Mouse (Mus musculus) cerebellum, adult 11 months (tissue): ENCODE measurements at regions not wholly inside any gene's neighbourhood (a gene's known extent, or its start where the extent isn't known, plus 50 kb on each side); places are given as distances from the start of the nearest gene placed in this dataset.

Experiments
- DNase-seq: peaks from one replicate; pipeline ENCODE4 v3.0.0; 2022

DNA sequence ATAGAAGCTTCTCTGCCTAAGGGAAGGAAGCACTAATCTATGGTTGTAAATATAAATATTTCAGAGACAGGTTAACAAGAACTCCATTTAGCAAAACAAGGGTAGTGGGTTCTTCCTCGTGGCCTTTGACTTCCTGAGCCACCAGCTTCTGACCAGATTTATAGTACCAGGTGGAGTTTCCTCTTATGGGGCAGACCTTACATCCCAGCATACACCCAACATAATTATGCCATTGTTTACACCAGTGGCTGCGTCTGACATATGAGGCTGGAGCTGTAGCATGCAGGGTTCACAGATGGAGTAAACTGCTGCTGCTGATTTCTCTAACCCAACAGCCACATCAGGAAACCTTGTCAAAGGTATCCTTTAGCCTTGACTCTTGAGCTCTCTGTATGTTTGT lies 75.5 kb downstream of the Trib2 start:
- DNase-seq, result no peak

DNA sequence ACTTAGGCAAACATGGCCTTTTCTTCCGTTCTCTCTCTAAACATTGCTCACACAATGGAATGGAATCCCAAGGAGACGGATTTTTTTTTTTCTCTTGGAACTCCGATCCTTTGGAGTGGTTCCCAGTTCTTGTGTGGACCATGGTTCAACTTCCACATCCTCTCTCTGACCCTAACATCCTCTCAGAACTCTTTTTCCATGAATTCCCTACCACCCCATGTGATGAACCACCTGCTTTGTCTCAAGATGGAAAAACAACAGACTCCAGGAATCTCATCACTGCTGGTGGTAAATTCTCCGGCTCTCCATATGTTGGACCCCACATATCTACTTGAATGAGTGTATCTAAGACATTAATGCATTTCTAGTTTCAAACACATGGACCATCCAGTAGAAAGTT lies 77.7 kb downstream of the Trib2 start:
- no peak for DNase-seq

DNA sequence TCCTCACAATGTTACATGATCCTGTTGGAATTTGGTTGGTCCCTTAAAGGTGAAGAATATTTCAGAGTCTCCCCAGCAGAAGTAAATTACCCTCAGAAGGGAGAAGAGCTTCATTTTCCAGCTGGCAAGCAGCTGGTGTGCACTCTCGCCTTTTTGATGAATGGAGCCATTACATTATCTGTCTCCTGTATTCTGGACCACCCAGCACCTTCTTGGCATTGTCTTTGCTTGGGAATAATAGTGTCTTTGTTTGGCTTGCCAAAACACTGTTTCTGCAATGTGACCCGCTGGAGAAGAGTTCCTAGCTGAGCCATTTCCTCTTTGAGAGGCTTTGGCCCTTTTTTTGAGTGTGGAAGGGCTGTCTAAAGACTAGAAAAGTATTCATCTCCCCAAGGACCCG lies 85.5 kb downstream of the Trib2 start:
- DNase-seq, result peak; percentile 2

DNA sequence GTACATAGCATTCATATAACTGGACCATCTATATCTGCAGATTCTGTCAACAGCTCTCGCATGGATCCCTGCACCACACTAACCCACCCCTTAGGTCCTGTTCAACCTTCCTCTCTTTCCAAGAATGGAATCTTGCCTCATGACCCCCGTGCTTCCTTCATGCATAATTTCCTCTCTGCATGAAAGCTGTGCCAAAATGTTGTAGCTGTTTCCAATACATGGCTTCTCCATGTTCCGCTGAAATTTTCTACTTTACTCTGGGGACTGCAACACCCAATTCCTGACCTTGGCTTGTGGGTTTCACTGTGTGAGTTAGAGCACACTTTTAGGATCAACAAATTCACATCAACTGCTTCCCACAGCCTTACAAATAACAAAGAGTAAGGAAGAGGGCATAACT lies 87.0 kb downstream of the Trib2 start:
- no peak for DNase-seq

DNA sequence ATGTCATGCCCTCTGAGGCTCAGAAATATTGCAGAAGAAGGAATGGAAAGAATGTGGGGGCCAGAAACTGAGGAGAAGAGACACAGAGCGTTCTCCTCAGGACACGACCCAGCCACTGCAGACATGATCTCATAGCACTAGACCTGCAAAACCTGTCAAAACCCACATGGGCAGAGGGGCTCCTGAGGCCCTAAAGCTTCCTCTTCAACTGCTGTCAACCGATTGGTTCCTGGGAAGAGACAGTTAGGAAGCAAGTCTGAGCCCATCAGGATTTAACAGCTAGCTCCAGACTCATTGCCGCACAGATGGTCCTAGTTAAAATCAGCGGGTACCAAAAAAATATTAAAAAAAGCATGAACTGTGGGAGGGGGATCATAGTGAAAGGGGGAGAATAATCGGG lies 93.2 kb downstream of the Trib2 start:
- DNase-seq, result no peak

DNA sequence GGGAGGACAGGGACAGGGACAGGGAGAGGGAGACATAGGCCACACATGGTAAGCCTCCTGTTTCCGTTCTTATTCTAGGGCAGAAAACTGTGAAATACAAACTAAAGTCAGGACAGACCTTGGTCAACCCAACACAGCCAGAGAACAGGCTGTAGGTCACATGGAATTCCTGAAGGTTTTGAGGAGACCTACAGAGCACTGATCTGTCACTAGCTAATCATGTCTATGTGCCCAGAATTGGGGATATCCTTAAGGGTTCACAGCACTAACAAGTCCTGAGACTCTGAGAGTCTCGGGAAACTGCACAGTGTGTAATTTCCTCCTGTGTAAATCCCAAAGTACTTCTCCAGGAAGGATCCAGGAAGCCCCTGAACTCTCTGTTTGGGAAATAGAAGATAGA lies 94.6 kb downstream of the Trib2 start:
- no peak for DNase-seq

DNA sequence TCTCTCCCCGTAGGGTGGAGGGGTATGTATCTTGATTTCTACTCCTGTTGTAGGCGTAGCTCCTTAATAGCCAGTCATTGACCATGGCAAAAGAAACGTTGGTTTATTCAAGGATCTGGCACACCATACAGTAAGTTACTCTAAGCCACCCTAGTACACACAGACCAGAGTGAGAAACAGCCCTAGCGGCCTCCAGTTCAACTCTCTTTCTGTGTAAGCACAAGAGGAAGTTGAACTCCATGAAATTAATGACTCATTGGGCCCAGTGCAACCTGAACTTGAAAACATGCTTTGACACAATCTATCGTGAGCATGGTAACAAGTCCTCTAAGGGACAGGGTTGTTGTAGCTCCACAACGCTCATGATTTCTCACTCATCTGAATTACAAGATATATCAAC lies 96.6 kb downstream of the Trib2 start:
- DNase-seq, result no peak

DNA sequence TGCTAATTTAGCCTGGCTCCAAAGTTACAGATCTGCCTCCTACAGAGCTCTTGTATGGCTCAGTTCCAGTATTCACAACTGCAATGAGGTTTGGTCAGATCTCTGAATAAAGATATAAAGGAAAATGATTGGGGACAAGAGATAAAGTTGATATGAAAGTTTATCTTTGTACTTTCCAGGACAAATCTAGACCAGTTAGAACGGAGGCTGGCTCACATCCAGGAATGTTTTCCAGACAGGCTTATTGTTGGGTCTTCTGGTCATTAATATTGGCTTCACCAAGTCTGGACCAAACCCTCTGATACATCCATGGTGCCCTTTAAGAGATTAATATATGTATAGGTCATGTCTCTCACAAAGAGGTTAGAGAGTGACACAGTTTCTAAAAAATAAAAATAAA lies 97.9 kb downstream of the Trib2 start:
- no peak for DNase-seq

DNA sequence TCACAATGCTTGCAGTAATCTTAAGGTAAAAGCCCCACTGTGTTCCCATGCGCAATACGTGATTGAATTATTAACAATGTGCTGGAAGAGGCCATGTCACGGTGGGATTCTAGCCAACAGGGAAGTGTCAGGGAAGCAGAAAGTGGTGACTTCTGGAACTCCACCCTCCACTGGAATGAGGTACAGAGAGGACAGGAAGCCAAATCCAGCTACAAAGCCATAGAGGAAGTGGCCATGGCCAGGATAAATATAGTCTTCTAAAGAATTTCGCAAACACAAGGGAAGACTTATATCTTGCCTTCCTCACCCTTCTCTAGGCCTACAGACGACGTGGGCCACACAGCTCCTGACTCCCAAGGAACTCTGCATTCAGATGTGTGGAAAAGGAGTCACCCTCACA lies 98.7 kb downstream of the Trib2 start:
- DNase-seq, result no peak

DNA sequence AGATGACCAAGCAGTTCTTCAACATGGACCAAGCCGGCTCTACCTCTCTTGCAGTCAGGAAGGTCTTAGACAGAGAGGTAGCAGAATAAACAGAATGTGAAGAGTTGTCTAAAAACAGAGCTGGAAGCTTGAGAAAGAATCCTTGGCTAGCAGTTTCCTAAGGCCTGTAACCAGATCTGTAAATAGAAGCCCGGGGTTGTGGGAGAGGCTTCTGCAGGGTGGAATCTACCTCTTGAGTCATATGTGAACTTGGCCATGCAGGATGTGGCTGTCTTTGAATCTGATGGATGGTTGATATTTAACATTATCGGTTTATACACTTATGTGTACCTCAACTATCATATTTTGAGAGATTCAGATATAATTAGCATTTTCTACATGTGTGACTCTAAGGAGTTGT lies 99.4 kb downstream of the Trib2 start:
- no peak for DNase-seq

DNA sequence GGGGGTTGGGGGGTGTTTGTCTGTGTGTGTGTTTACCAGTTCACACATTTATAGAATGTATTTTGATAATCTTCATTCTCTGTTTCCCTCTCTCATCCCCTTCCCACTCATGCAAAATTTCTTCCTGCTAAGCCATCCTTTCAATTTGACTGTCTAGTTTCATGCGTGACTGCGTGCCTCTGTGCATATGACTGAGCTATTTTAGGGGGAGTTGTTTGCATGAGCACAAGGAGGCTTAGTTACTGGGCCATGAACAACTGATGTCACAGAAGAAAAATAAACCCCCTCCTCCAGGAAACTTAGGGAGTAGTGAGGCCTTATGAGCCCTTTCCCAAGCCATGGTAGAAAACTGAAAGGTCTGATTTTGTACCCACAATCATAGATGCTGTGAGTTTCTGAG lies 103.1 kb downstream of the Trib2 start:
- no peak for DNase-seq

DNA sequence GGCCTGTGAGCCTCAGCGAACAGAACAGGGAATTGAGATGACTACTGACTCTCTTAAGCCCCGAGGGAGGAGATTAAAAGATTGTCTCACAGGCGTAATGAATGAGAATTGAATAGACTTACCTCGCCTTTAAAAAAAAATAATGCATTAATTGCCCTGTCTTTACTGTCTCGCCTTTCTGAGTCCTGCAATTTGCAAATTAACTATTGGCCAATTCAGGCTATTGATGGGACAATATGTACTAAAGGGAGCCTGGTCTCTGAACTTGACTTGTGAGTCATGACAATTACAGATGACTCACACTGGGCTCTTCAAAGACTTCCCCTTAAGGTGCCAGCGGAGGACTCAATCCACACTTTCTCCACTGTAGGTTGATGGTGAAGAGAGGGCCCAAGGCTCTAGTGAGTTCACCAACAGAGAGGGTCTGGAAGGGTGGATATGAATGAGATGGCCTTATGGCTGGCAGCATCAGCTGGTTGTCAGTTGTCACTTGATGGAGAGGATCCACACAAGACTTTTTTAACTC lies 109.1 kb downstream of the Trib2 start:
- no peak for DNase-seq

DNA sequence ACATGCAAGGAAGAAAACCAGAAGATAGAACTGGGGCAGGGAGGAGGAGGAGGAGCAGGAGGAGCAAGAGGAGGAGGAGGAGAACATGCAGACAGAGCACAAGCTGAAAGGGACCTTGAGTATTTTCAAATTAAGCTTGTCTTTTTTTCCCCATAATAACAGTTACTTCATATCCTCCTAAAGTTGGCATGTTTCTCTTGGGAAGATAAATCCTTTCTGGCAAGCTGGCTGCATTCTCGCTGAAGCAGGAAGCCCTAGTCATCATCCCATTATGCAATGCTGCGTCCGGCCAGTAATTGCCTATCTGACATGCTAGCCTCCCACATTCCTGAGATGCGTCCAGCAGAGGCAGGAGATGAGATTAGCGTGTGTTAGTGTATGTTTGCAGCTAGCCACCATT lies 112.3 kb downstream of the Trib2 start:
- no peak for DNase-seq

DNA sequence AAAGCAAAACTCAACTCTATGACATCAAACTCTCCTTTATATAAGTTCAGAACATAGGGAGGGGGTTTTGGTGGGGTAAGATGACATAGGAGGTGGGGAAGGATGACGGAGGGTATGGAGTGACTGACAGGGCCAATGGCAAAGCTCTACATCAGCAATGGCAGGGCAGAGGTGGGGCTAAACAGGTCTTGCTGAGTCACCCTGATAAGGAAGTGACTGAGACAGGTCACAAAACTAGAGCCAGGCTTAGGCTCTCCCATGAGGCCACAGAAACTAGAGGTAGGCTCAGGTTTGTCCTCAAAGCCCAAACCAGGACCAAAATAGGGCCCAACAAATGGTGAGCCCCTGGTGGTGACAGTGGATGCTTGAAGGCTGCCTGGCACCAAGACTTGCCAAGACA lies 114.6 kb downstream of the Trib2 start:
- no peak for DNase-seq

DNA sequence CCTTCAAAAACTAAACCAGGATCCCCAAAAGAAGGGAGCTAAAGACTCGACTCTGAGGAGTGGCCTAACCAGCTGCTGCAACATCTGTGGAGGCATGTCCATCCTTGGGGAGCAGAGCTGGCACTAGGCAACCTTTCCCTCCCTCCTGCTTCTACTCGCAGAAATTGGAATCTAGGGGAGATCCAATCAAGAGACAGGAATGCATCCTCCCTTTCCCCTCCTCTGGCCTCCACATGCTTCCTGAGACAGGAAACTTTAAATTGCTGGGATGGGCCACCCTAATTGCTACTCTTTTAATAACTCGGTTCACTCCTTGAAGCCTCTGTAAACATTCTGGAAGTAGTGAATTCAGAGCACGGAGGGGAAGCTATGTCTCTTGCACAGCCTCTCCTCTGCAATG lies 117.9 kb downstream of the Trib2 start:
- no peak for DNase-seq

DNA sequence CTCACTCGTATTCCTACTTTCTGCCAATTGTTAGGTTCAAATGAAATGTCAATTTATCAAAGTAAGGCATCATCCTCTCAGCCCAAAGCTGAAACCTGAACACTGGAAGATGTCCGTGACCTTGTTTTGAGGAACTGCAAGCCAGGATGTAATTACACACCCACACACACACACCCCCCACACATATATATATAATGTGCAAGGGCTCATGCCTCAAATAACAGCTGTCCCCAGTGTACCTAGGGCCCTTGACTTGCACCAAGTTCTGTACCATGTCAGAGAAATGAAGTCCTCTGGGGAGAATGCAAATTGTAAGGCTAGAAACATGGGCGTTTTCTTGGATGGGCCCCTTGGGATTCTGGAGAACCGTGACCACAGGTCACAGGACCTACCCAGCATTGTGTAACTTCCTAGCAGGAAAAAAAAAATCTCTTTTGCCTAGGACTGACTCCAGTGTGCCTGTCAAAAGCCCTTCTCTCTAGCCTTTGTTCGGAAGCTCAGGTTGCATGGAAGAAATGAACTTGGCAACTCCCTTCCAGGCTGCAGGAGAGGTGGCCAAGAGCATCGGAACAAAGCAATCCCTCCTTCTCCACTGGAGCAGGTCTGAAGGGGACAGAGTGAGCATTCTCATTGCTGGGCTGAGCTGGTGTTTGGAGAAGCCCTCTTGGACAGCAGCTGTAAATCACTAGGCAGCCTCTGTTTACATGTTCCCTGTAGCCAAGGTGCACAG lies 118.5 kb downstream of the Trib2 start:
- no peak for DNase-seq

DNA sequence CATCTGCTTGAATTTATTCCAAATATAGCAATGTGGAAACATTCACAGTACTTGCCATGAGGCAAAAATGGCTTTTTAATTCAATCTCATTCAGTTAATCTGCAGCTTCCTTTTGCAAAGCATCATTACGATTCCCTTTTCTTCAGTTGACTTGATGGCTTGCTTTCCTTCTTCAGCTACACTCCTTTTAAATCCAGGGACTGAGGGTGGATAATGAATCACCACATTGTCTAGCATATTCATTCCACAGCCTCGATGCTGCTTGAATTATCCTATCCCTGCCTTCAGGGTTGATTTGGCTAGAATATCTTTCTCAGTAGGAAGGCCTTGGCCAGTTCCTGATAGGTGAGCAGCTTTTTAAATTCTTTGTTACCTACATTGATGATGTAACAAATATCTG lies 128.4 kb downstream of the Trib2 start:
- no peak for DNase-seq

DNA sequence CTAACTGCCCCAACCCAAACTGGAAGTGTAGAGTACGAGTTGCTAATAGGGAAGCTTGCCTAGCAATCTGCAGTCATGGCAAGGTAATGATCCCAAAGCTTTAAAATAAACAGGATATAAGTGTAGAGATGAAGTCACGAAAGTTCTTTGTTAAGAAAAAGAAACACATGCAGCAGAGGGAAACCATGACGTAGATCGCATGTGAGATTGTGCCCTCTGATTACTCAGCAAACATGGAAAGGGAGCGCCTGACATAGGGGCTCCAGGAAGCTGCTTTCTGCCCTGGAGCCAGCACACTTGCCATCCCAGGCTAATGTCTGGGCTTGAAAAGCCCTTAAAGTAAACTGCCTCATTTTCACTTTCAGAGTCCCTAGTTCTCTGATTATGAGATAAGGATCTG lies 132.4 kb downstream of the Trib2 start:
- no peak for DNase-seq

DNA sequence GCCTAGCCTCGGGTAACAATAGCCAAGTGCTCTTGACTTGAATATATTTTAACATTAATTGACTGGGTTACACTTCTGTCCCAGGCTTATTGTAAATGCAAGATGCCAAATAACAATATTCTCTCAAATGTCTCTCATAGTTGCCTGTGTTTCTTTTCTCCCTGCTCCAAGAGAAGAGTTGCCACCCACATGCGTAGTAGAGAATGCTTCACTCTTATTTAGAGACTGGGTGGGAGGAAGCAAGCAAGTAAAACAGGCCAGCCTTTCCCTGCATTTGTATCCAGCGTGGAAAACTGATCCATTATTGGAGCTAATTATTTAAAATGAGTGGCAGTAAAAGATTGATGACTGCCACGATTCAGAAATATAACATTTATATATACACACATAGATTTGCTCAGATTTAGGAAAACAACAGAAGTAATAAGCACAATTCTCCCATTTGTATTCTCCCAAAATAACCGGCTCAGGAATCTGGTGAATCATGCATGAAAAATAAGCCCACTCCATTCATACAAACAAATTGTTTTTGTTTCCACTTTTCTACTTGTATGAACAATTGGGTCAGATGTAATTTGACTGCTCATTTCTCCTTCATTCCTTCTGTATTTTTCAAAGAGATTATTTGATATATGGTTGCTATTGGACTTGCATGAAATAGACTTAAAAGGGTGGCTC lies 134.9 kb downstream of the Trib2 start:
- no peak for DNase-seq

DNA sequence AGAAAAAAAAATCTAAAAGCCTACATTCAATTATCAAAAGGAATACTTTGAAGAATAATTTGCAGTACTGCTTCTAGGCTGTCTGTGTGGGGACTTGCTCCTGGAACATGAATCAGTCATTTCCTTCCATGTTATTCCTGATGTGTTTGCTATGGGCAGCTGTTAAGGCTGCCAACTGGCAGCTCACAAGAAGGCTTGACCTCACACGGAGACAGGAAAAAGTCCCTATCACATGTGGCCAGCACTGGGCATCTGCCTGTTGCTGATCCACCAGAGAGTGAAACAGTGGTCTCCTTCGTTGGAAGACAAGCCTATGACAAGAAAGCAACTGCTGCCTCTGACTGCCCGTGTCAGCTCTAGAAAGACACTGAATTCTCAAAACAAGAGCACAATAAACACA lies 140.6 kb downstream of the Trib2 start:
- no peak for DNase-seq

DNA sequence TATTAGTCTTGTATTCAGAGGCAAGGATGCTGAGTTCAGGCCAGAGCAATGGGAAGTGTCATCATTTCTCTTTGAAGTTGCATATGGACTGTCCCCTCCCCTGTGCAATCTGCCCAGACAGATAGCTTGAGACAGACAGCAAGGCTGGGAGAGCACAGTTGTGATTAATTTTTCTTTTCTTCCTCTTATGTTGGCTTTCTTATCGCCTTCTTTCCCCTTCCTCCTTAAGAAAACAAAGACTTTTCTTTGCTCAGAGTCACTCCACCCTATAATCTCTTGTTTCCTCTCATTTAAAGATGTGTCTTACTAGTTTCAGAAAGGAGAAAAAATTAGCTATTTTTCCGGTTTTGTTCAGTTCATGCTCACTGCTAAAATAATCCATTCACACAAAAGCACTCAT lies 157.0 kb downstream of the Trib2 start:
- DNase-seq, result no peak

DNA sequence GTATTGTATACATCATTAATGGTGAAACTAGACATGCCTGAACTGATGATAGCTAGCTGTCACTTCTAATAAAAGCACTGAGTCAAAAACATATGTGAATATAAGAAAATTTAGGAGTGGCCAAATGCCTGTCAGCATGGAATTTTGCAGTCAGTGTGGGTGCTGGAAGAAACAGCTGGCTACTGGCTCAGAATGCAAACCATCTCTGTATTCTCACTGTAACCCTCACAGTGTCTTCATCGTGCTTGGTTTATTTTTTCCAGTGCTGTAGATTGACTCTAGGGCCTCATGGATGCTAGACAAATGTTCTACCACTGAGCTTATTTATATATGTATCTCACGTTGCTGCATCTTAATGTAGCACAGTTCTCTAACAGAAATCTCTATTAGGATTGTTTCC lies 157.4 kb downstream of the Trib2 start:
- DNase-seq, result no peak

DNA sequence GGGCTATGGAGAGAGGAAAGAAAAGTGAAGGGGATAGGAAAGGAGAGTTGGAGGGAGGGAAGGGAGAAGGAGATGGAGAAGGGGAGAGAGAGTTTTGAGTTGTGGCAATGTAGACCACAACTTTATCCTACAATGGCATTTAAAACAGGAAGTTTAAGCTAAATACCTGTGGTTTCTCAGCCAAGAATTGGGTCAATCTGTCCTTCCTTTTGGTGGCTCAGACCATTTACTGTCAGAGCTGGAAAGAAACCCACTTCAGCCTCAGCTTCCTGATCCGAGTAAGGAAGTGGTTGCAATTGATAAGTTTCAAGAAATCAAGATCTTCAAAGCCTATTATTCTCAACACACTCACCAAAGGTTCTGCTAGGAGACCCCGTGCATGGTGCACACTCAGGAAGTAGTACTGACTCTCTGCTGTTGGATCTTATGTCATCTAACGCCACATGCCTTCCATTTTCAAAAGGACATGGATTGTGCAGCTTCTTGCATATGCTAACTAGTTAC lies 158.9 kb downstream of the Trib2 start:
- DNase-seq, result no peak

DNA sequence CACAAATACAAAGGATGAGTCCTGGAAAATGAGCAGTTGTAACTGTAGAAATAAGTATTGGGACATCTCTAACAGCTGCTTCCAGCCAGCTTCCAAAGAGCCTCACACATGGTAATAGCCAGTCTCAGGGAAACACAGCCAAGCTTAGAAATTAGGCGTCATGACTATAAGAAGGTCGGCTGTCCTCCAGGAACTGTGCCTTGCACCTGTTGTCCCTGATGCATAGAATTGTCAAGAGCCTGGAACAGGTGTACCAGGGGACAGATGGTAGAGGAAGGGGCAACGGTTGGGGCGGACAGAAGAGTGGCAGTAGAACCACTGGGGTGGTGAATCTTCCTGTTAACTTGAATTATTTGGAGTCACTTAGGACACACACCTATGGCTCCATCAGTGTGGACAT lies 162.1 kb downstream of the Trib2 start:
- no peak for DNase-seq

DNA sequence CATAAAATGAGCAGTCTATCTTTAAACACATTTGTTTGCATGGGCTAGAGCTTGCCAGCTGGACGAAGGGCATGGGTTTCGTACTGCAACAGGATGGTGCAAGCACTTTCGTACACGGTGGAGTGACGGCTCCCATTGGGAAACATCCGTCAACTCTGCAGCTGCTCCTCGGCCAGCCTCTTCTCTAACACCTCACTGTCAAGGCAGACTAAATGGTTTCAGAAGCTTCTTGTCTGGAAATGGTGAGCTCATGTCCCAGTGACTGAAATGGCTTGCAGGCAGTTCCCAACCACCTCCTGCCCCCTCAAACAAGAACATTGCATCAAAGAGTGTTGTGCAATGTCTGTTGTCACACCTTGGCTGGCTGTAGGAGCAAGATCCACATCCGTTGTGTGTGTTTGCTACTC lies 163.4 kb downstream of the Trib2 start:
- DNase-seq, result no peak
